Mouse (Mus musculus): ENCODE results near the gene Cd244a.

DNA sequence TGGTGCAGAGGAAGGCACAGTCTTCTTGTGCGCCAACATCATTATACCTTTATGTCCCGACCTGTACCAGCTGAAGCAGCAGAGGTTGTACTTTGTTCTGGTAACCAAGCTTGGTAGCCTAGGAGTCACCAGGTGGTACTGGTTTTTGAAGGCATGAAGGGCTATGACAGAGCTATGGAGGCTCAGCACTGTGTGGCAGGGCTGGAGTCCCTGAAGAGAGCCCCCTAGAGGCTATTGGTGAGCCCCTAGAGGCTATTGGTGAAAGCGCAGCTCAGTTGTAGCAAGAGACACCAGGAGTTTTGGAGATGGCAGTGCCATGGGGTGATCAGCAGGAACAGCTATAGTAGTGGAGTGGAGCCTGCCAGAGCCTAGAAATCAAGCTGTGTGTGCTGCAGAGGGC, 5.3 kb downstream of the Cd244a start:
- TF ChIP-seq CTCF (IDR thresholded peaks at IDR 0.05; ENCODE audit: insufficient read depth, low read length) (peak; percentile 51), POLR2A (IDR thresholded peaks at IDR 0.05; ENCODE audit: borderline replicate concordance, extremely low read depth, low read depth, low read length) (no peak)

All from lung, adult 2 months (tissue).